Mouse (Mus musculus) spleen, adult 2 months (tissue): ENCODE results near the gene Gpd1l. TPM values are rescaled to one million over a fixed set of nuclear protein-coding genes. Genes with fewer than 3 reads are reported as not detected.
A peak's percentile ranks its signal among the peaks of the same experiment; 100 is the strongest.

Experiments
- DNase-seq, 2 experiments: peaks; one replicate each; pipeline versions ENCODE4 v3.0.0 to v3.0.0-alpha.2; 2012 to 2021; ENCODE audit warnings: low spot score in 2 of 2, low read depth in 1 of 2
- H3K27ac ChIP-seq: fragments of 200-500 bp; 2 replicates; pipeline ENCODE4 v1.5.1; 2012; ENCODE audit warnings: low read length, inconsistent platforms; ENCODE audit not compliant: insufficient read depth
- H3K27me3 ChIP-seq: fragments of 200-500 bp; 2 replicates; pipeline ENCODE4 v1.6.1; 2012; ENCODE audit warnings: mild to moderate bottlenecking, moderate library complexity, low read length, inconsistent platforms; ENCODE audit not compliant: control insufficient read depth, insufficient read depth
- H3K36me3 ChIP-seq: fragments of 200-500 bp; 2 replicates; pipeline ENCODE4 v1.6.1; 2012; ENCODE audit warnings: mild to moderate bottlenecking, low read length, inconsistent platforms; ENCODE audit not compliant: control insufficient read depth, insufficient read depth
- H3K4me1 ChIP-seq: fragments of 200-500 bp; 2 replicates; pipeline ENCODE4 v1.6.1; 2011; ENCODE audit warnings: inconsistent platforms; ENCODE audit not compliant: control insufficient read depth, insufficient read depth, insufficient read length
- H3K4me3 ChIP-seq: fragments of 200-500 bp; 2 replicates; pipeline ENCODE4 v1.5.1; 2011; ENCODE audit warnings: mild to moderate bottlenecking, inconsistent platforms; ENCODE audit not compliant: insufficient read depth, insufficient read length; ENCODE audit errors: extremely low read depth
- CTCF ChIP-seq: fragments of 200-500 bp; IDR thresholded peaks from 2 replicates; pipeline ENCODE4 v1.5.1; 2011; ENCODE audit warnings: mild to moderate bottlenecking, inconsistent platforms; ENCODE audit not compliant: insufficient read depth, insufficient read length, insufficient replicate concordance; ENCODE audit errors: extremely low read depth
- POLR2A ChIP-seq: fragments of 200-500 bp; IDR thresholded peaks from 2 replicates; pipeline ENCODE4 v1.6.1; 2011; ENCODE audit warnings: low read depth, low read length, inconsistent platforms
- WGBS: fragments of 180-500 bp; shearing (Covaris S2); methylation state at CpG from one replicate; pipeline ENCODE4 v1.1.7; 2018; 5-methylcytosine and 5-hydroxymethylcytosine counted together
- polyA plus RNA-seq: library from polyadenylated mRNA; depleted of rRNA; stranded (reverse); fragments of >200 nt; gene quantifications from 2 replicates; pipeline ENCODE4 v1.2.3, GENCODE M21; 2012

Gene Gpd1l
- polyA plus RNA-seq, 1 experiment, result 25.7 TPM

DNA sequence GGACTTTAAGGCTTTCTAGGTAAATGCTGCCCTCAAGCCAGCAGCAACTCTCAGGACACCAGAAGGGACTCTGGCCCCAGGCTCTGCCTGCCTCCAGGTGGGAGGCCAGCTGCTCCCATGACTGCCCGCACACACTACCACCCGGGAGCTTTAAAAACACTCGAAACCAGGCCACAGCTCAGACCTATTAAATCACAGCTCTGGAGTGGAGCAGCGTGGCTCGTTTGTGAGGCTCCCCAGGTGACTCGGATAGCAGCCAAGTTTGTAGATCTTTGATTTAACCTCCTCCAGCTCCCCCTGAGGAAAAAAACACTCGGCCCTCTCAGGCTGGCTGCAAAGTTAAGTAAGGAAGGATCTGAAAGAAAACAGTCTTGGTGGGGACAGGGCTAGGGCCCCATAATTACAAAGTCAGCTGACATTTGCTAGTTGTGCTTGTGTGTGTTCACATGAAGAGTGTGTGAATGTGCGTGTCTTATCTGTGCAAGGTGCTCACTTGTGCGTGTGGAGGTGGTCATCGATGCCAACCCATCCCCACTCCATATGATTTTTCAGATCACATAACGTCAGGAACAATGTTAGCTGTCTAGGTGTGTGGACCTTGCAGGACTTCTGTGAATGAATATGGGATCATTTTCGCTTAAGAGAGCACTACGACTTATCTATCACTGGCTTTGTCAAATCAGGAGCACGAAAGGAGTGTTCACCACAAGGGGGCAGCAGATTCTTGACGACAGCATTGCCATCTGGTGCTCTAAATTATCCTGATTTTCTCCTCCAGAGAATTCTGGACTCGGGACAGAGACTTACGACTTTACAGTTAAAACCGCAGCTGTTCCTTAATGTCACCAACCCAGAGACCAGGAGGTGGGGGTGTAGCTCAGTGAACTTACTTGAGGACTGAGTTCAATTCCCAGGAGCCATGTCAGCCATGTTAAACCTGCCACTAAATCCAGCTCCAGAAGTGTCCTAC lies 20.8 kb downstream of the Gpd1l start:
- TF ChIP-seq CTCF (peak; percentile 49; the same call in 1 of the 2 replicates), POLR2A (no peak)
- DNase-seq, result peak in 1 of 2 experiments; percentile 48

DNA sequence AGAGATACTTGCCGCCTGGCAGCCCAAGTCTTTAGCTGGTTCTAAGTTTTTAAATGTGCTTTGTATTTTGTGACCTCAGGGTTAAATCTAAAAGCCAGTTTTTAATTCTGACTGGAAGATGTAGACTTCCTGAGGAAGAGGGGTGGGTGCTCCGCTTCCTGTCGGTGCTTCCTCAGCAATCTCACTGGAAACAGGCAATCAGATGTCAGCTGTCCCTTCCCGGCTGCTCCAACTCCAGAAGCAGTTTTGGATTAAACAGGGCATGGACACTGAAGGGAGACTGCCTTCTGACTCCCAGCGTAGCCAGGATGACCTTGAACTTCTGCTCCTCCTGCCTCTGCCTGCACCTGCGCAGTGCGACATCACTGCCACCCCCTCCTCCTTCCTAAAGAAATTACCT lies 26.3 kb downstream of the Gpd1l start:
- H3K4me3 ChIP-seq, result no peak overlapping the region
- TF ChIP-seq POLR2A (no peak), CTCF (no peak)
- H3K36me3 ChIP-seq, result peaks cover 32% of the 10 kb centered on the region
- H3K4me1 ChIP-seq, result no peaks in the 10 kb centered on the region
- H3K27me3 ChIP-seq, result no peaks in the 10 kb centered on the region
- H3K27ac ChIP-seq, result no peak overlapping the region
- WGBS, result 77% methylated on average over 7 of the region's 7 CpGs
- DNase-seq, result no peak

More for the DNA sequence above, 20.8 kb downstream of the Gpd1l start:
- Histone ChIP-seq H3K27ac (no peak overlapping the region), H3K4me3 (no peak overlapping the region), H3K4me1 (no peaks in the 10 kb centered on the region), H3K27me3 (no peaks in the 10 kb centered on the region), H3K36me3 (peaks cover 38% of the 10 kb centered on the region)
- 73% methylated on average over 18 of the region's 18 CpGs for WGBS

DNA sequence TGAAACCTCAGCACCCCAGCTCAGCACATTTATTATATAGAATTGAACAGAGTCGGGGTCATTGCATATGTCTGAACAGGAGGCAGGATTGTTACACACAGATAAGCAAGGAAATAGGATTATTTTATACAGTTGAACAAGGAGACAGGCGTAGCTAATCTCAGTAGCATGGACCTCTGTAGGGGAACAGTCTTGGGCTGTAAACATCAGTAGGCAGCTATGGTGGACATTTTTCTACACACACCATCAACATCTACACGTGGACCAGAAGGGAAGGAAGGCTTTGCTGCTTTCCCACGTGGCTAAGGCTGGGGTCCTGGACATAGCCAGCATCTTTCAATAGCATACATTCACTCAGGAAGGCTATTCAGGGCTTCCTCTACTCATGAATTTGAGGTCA lies 37.9 kb downstream of the Gpd1l start:
- WGBS, result 68% methylated on average over 4 of the region's 4 CpGs
- Histone ChIP-seq H3K27me3 (no peaks in the 10 kb centered on the region), H3K27ac (no peak overlapping the region), H3K4me1 (no peaks in the 10 kb centered on the region), H3K4me3 (no peak overlapping the region), H3K36me3 (no peaks in the 10 kb centered on the region; the same call in 1 of the 2 replicates)
- no peak for TF ChIP-seq CTCF
- no peak for TF ChIP-seq POLR2A
- no peak for DNase-seq

DNA sequence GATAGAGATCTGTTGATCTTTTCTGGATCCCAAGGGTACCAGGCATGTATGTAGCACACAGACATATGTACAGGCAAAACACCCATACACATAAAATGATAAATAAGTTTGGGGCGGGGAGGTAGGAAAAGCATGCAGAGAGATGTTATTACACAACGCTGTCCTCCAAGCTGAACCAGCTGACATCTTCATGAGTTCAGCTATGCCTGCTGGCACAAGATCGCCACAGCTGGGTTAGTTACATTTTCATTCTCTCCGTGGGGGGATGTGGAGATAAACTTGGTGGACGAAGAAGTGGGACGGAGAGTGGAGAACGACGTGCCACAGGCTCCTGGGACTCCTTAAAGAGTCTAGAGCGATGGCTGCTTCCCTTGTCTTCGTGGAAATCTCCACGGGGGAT lies 40.8 kb downstream of the Gpd1l start:
- H3K36me3 ChIP-seq, result no peaks in the 10 kb centered on the region; the same call in 1 of the 2 replicates
- 88% methylated on average over 11 of the region's 11 CpGs for WGBS
- no peaks in the 10 kb centered on the region for H3K27me3 ChIP-seq
- TF ChIP-seq POLR2A, result no peak
- TF ChIP-seq CTCF, result no peak
- no peaks in the 10 kb centered on the region for H3K4me1 ChIP-seq
- no peak overlapping the region for H3K4me3 ChIP-seq
- no peak overlapping the region for H3K27ac ChIP-seq
- no peak for DNase-seq

DNA sequence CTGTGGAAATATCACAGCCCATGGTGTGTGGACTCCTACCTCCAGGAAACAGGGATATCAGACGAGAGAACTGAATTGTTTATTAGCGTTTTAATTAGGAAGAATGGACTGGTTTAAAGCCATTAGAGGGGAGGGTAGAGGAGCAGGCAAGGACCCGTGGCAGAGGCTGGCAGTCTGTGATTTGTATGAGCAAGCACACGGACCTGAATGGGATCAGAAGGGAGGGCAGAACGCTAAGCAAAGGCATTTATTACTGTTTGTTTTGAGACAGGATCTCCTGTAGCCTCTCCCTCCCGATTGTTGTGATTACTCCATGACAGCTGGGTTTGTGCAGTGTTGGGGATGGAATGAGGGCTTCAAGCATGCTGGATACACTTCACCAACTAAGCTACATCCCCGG lies 43.4 kb downstream of the Gpd1l start:
- H3K27me3 ChIP-seq, result no peaks in the 10 kb centered on the region
- no peaks in the 10 kb centered on the region for H3K36me3 ChIP-seq
- TF ChIP-seq CTCF (no peak), POLR2A (no peak)

DNA sequence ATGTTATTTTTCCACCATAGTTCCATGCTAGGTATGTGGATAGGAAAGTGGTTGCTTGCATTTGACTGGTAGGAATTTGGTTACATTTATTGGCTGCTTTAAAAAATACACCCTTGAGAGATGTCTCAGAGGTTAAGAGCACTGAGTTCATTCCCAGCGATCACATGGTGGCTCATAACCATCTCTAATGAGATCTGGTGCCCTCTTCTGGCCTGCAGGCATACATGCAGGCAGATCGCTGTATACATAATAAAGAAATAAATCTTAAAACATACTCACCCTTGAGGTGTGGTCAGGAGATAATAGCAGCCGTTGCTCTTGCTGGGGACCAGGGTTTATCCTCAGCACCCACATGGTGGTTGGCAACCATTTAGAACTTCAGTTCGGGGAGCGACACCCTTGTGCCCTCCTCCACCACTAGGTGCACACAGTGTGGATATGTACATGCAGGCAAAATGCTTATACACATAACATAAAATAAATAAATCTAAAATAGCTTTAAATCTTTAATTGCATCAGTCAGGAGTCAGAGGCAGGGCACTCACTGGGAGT lies 44.9 kb downstream of the Gpd1l start:
- Histone ChIP-seq H3K36me3 (no peaks in the 10 kb centered on the region), H3K4me3 (no peak overlapping the region), H3K27me3 (no peaks in the 10 kb centered on the region), H3K27ac (no peak overlapping the region), H3K4me1 (no peaks in the 10 kb centered on the region)
- no peak for DNase-seq
- 88% methylated on average over 5 of the region's 5 CpGs for WGBS
- no peak; the same call in 1 of the 2 replicates for TF ChIP-seq CTCF
- no peak for TF ChIP-seq POLR2A

More for the DNA sequence above, 43.4 kb downstream of the Gpd1l start:
- Histone ChIP-seq H3K4me3 (no peak overlapping the region), H3K4me1 (no peaks in the 10 kb centered on the region), H3K27ac (no peak overlapping the region)
- DNase-seq, result no peak
- 66% methylated on average over 7 of the region's 7 CpGs for WGBS
